Mouse (Mus musculus) left cerebral cortex, postnatal 10 days (tissue): ENCODE measurements around the gene Gse1. TPM values are rescaled to one million over a fixed set of nuclear protein-coding genes. Genes with fewer than 3 reads are reported as not detected.

ENCODE experiments used
- DNase-seq, 2 experiments: peaks; one replicate each; pipeline ENCODE4 v3.0.0; 2021 to 2022; ENCODE audit warnings: low spot score in 2 of 2, mixed read lengths in 1 of 2; ENCODE audit errors: extremely low spot score in 1 of 2
- intact Hi-C: fragments of 180-260 bp; cut with DNase I; formaldehyde crosslinking; loops from one replicate; pipeline ENCODE4 v1.15.1; 2025
- total RNA-seq, 2 experiments: library from RNA; stranded (reverse); gene quantifications; 2 replicates each; pipeline ENCODE4 v1.2.3; 2021

The Gse1 gene
- total RNA-seq, 2 experiments from 2014 or later: 41.7 to 45.3 TPM

- intact Hi-C loops: no loop called here
- peak in 1 of 2 experiments; percentile 70 for DNase-seq
Observed at GRCm38 (mm10) chr8:120589921-120590320, 361.7 kb downstream of the Gse1 start.

GRCm38 (mm10) chr8:120591587-120592292 is 363.5 kb downstream of the Gse1 start:
- no peak for DNase-seq
- intact Hi-C loops: no loop called here

GRCm38 (mm10) chr8:120594571-120594970 is 366.3 kb downstream of the Gse1 start:
- DNase-seq: no peak
- intact Hi-C loops: no loop called here

- intact Hi-C loops: loop anchor here (5.0 kb wide), 1 partner anchor 309 kb away; no protein-coding TSS in a partner anchor
- DNase-seq: no peak
Observed at GRCm38 (mm10) chr8:120595963-120596362, 367.7 kb downstream of the Gse1 start.

GRCm38 (mm10) chr8:120598579-120598978 is 370.3 kb downstream of the Gse1 start:
- peak; percentile 84 to 87 for DNase-seq
- intact Hi-C loops: loop anchor here (5.0 kb wide), 1 partner anchor 311 kb away; no protein-coding TSS in a partner anchor

GRCm38 (mm10) chr8:120599504-120599903 is 371.2 kb downstream of the Gse1 start:
- peak; percentile 64 to 85 for DNase-seq

GRCm38 (mm10) chr8:120602672-120603071 is 374.4 kb downstream of the Gse1 start:
- intact Hi-C loops: no loop called here

More at GRCm38 (mm10) chr8:120599504-120599903, 371.2 kb downstream of the Gse1 start:
- intact Hi-C loops: loop anchor here (5.0 kb wide), 1 partner anchor 312 kb away; no protein-coding TSS in a partner anchor

GRCm38 (mm10) chr8:120607460-120607859 is 379.2 kb downstream of the Gse1 start:
- intact Hi-C loops: loop anchor here (5.0 kb wide), 1 partner anchor 430 kb away; the partner anchor contains the start of gene Fam92b
- DNase-seq: no peak

More at GRCm38 (mm10) chr8:120602672-120603071, 374.4 kb downstream of the Gse1 start:
- DNase-seq: no peak

GRCm38 (mm10) chr8:120607885-120608284 is 379.6 kb downstream of the Gse1 start:
- intact Hi-C loops: loop anchor here (5.0 kb wide), 1 partner anchor 431 kb away; the partner anchor contains the start of gene Fam92b
- DNase-seq: peak; percentile 64 to 81

- intact Hi-C loops: no loop called here
- DNase-seq: no peak
Observed at GRCm38 (mm10) chr8:120610824-120611223, 382.6 kb downstream of the Gse1 start.

- DNase-seq: no peak
- intact Hi-C loops: no loop called here
Observed at GRCm38 (mm10) chr8:120614491-120614890, 386.2 kb downstream of the Gse1 start.

- intact Hi-C loops: no loop called here
- DNase-seq: no peak
Observed at GRCm38 (mm10) chr8:120616663-120617626, 388.7 kb downstream of the Gse1 start.

GRCm38 (mm10) chr8:120618110-120618509 is 389.9 kb downstream of the Gse1 start:
- intact Hi-C loops: no loop called here
- DNase-seq: peak in 1 of 2 experiments; percentile 64

- intact Hi-C loops: no loop called here
- DNase-seq: no peak
Observed at GRCm38 (mm10) chr8:120619235-120620180, 391.3 kb downstream of the Gse1 start.

GRCm38 (mm10) chr8:120620441-120620840 is 392.2 kb downstream of the Gse1 start:
- intact Hi-C loops: no loop called here
- DNase-seq: no peak

GRCm38 (mm10) chr8:120622161-120622560 is 393.9 kb downstream of the Gse1 start:
- intact Hi-C loops: no loop called here
- DNase-seq: no peak

- DNase-seq: no peak
- intact Hi-C loops: no loop called here
Observed at GRCm38 (mm10) chr8:120623608-120624007, 395.4 kb downstream of the Gse1 start.

- intact Hi-C loops: no loop called here
- no peak for DNase-seq
Observed at GRCm38 (mm10) chr8:120626461-120626860, 398.2 kb downstream of the Gse1 start.
